14 mouse cellular contexts compared by ENCODE assay signal in the genomic region with DNA sequence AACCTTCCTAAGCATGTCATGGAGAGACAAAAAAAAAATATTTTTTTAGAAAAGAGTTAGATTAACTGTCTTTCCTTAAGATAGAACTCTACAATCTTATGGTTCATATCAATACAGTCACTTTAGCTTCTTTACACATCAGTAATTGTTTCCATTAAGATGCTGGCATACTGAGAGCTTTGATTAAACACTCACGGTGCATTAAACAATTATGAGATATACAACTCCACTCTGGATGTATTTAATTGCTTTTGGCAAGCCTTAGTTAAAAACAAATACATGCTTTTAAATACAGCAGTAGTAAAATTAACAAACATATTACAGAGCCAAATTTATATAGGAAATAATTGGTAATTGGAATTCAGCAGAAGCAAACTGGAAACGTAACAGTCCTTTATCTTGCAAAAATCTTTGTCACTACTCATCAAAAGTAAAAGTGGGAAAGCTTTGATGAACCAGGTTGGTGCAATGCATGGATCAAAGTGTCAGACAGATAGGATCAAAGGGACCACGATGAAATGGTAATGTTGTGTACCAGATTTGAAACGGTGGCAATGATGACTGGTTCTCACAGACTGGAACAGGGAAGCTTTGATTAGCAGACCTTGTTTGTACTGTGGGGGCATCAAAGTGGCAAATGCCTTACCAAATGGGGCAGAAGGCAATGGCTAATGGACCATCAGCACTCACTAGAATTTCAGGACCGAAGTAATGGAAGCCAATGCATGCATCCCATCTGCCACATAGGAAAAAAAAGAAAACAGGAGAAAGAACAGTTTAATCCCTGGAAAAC.
"Had no signal": no experiment of that assay in that cellular context is flagged by ENCODE, and none has a peak within 500 bp of the region (broad histone marks: within the 10 kb centered on the region; RNA-seq: fewer than 3 reads in every experiment).

No protein-coding gene starts in this region.

- H3K4me2 ChIP-seq: limb, embryonic 15.5 days; liver, embryonic 12.5 days; lung, embryonic 15.5 days; midbrain, embryonic 12.5 days had no signal

- H3K27me3 ChIP-seq: limb, embryonic 15.5 days; liver, embryonic 12.5 days; lung, embryonic 15.5 days; megakaryocyte, embryonic 14.5 days; midbrain, embryonic 12.5 days had no signal

- H3K36me3 ChIP-seq: limb, embryonic 15.5 days; liver, embryonic 12.5 days; lung, embryonic 15.5 days; midbrain, embryonic 12.5 days had no signal

- DNase-seq: kidney, postnatal 10 days; kidney, postnatal 4 days; lung, postnatal 14 days; thymus, adult 18-20 months; thymus, postnatal 25 days had no signal

- ATAC-seq: liver, embryonic 12.5 days; midbrain, embryonic 16.5 days had no signal

- H3K4me3 ChIP-seq: layer of hippocampus, adult 2 months; limb, embryonic 15.5 days; liver, embryonic 12.5 days; lung, embryonic 15.5 days; megakaryocyte, embryonic 14.5 days; midbrain, embryonic 12.5 days had no signal

- H3K27ac ChIP-seq: layer of hippocampus, adult 2 months; limb, embryonic 15.5 days; liver, embryonic 12.5 days; lung, embryonic 15.5 days; macrophage; midbrain, embryonic 12.5 days; stomach, postnatal 0 days had no signal

- H3K4me1 ChIP-seq: limb, embryonic 15.5 days; liver, embryonic 12.5 days; lung, embryonic 15.5 days; megakaryocyte, embryonic 14.5 days had no signal

- H3K9me3 ChIP-seq: limb, embryonic 15.5 days; liver, embryonic 12.5 days; lung, embryonic 15.5 days; megakaryocyte, embryonic 14.5 days; midbrain, embryonic 12.5 days had no signal

- H3K9ac ChIP-seq: limb, embryonic 15.5 days; liver, embryonic 12.5 days; lung, embryonic 15.5 days; midbrain, embryonic 12.5 days had no signal
